Mouse (Mus musculus): ENCODE results near the gene Itga1.

DNA sequence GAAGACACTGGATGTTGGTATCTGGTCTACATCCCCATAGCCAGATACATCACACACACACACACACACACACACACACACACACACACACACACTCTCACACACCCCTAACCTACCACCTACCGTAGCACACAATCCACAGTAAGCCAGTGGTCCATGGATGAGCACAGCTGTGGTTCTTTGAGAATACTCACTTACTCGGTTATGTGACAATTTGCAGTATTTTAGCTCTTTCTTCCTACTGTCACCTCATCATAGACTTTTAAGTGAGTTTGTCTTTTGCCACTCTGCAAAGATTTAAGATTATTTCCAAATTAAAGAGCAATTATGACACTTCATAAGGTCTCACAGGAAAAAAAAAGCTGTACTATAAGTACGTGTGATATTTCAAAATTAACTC lies 16.4 kb upstream of the Itga1 start:
- TF ChIP-seq CTCF (conservative IDR thresholded peaks at IDR 0.05; ENCODE audit: low read length) (no peak), POU5F1 (IDR thresholded peaks at IDR 0.05; ENCODE audit: borderline replicate concordance, low read length) (no peak), NANOG (IDR thresholded peaks at IDR 0.05; ENCODE audit: borderline replicate concordance, low read length) (no peak)
